Mouse (Mus musculus) gastrocnemius, postnatal 25 days (tissue): Measurements from ENCODE around the gene Drd5. TPM values are rescaled to one million over a fixed set of nuclear protein-coding genes. Genes with fewer than 3 reads are reported as not detected.
A peak's percentile ranks its signal among the peaks of the same experiment; 100 is the strongest.

Source experiments
- DNase-seq: peaks from one replicate; pipeline ENCODE4 v3.0.0; 2022
- total RNA-seq, 2 experiments: library from RNA; stranded (reverse); gene quantifications; 1 replicate in 1 of 2; 2 replicates in 1 of 2; pipeline ENCODE4 v1.2.3; 2021

Gene Drd5
- total RNA-seq, 2 experiments from 2014 or later, result not detected

DNA sequence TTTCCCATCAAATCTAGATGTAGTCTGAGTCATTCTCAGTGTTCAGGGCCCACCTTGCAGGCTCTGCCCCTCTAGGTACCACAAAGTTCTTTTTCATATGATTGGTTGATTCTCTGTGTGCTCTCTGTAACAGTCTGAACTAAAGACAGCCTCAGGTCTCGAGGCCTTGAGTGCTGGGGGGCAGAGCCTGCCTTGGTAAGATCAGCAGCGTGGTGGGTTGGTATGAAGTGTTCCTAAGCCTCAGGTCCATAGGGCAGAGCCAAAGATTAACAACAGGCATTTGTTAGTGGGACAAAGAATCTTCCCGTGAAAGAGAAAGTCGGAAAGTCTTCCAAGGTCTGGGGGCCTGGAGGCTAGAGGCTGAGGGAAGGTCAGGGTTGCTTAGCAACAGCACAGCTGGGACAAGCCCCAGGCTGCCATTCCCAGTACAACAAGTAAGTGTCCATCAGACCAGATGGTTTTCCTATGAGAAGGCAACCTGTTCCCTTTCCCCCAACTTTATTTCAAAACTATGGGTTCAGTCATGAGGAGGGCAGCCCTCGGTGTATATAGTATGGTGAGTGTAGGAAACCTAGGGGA is 31.3 kb downstream of the Drd5 start:
- DNase-seq, result no peak

GRCm38 (mm10) chr5:38356927-38357326 is 37.8 kb downstream of the Drd5 start:
- DNase-seq, result no peak

DNA sequence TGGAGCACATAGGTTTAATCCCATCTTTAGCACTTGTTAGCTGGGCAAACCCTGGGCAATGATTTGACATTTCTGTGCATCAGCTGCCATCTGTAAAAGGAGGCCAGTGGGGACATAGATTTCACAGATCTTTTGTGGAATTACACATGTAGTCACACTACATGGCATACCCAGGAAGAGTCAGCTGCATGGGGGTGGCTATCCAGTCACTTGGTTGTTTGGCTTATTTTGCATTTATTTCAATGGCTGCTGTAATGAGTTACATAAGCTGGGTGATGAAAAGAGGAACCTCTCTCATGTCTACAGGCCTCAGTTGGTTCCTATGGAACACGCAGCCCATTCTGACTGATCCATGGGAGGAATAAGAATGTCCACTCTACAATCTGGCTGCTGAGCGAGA is 40.5 kb downstream of the Drd5 start:
- DNase-seq, result no peak

GRCm38 (mm10) chr5:38364396-38364795 is 45.2 kb downstream of the Drd5 start:
- no peak for DNase-seq

DNA sequence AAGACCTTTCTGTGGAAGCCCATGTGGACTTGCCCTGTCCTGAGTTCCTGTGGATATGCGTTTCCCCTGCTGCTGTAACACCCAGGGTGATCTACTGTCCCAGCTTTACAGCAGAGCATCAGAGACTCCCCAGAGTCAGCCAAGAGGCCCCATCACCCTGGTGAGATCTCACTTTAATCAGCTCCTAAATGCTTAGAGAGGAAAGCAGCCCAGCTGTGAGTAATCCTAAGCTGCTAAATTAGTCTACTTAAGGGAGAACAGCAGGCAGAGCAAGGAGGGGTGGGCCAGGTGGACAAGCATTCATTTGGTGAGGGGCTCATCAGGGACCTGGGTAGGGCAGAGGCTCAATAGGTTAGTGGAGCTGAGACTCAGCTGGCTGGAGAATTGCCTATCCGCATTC is 46.4 kb downstream of the Drd5 start:
- no peak for DNase-seq

DNA sequence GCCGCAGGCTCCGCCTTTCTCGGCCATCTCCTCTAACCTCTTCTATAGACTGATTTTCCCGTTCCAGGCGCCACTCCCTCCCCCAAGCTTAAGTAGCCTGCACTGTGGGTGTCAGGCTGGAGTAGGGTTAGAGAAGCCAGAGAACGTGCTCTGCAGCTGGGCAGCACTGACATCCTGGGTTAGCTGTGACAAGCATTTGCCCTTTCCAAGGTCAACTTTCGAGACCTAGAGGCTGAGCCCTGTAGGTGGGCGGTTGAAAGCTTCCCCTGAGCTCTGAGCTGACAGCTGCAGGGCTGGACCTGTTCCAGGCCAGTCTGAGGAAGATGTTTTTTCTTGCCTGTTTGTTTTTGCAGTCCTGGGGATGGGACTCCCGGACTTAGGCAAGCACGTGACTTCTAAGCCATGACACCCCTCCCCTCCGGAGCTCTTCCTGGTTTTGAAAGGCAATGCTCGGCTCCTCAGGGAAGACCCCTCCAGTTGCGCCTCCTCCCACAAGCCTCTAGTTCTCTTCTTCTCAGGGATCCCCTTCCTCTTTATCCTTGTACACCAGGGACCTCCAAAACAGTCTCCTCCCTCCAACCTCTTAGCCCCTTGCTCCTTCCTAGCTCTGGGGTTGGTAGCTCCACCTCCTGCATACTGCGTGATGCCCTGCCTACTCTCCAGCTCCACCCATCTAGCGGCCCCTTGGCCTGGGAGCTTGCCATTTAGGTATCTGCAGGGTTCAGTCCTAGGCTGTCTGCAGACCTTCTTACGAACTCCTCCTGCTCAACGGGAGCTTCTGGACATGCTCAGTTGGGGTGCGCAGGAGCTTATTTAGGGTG is 47.7 kb downstream of the Drd5 start:
- DNase-seq, result peak; percentile 12

GRCm38 (mm10) chr5:38371308-38371707 is 52.1 kb downstream of the Drd5 start:
- no peak for DNase-seq

Other genes starting within 250 kb of the Drd5 start
- gene Nsg1, start 159.5 kb upstream of the Drd5 start, total RNA-seq, result 1 to 10 TPM; 3.2 TPM
- gene Zbtb49, start 98.9 kb upstream of the Drd5 start, total RNA-seq, result 1 to 10 TPM; 2.4 to 2.6 TPM
- gene Lyar, start 98.9 kb upstream of the Drd5 start, total RNA-seq, result 10 to 100 TPM; 15.5 to 17.4 TPM
- 1 to 10 TPM; 6.1 to 8.1 TPM for gene Tmem128, start 59.2 kb upstream of the Drd5 start, total RNA-seq
- under 1 TPM; 0.36 to 0.38 TPM for gene Otop1, start 43.4 kb upstream of the Drd5 start, total RNA-seq
- under 1 TPM; 0.10 to 0.43 TPM for gene Slc2a9, start 183.8 kb downstream of the Drd5 start, total RNA-seq
- gene Wdr1, start 243.9 kb downstream of the Drd5 start, total RNA-seq, result 10 to 100 TPM; 62.8 to 73.4 TPM